Mouse (Mus musculus) thymus, adult 2 months (tissue): ENCODE data around the gene Ddx50. TPM values are rescaled to one million over a fixed set of nuclear protein-coding genes. Genes with fewer than 3 reads are reported as not detected.

Experiments used
- DNase-seq: peaks from one replicate; pipeline ENCODE4 v3.0.0; 2021
- H3K27ac ChIP-seq: fragments of 200-500 bp; 2 replicates; pipeline ENCODE4 v1.5.1; 2012; ENCODE audit warnings: low read length, control low read depth; ENCODE audit not compliant: control insufficient read depth, insufficient read depth
- H3K27me3 ChIP-seq: fragments of 200-500 bp; 2 replicates; pipeline ENCODE4 v1.6.1; 2012; ENCODE audit warnings: mild to moderate bottlenecking, low read length, moderate library complexity, mixed read lengths; ENCODE audit not compliant: control insufficient read depth, insufficient read depth
- H3K36me3 ChIP-seq: fragments of 200-500 bp; 2 replicates; pipeline ENCODE4 v1.6.1; 2012; ENCODE audit warnings: mild to moderate bottlenecking, low read length, moderate library complexity; ENCODE audit not compliant: control insufficient read depth, insufficient read depth
- H3K4me1 ChIP-seq: fragments of 200-500 bp; replicated peaks from 2 replicates; pipeline ENCODE4 v1.6.1; 2012; ENCODE audit warnings: low read length; ENCODE audit not compliant: control insufficient read depth, insufficient read depth
- H3K4me3 ChIP-seq: fragments of 200-500 bp; 2 replicates; pipeline ENCODE4 v1.5.1; 2012; ENCODE audit warnings: mild to moderate bottlenecking, low read length, control low read depth, moderate library complexity; ENCODE audit not compliant: control insufficient read depth, insufficient read depth
- CTCF ChIP-seq: fragments of 200-500 bp; IDR thresholded peaks from 2 replicates; pipeline ENCODE4 v1.5.1; 2012; ENCODE audit warnings: mild to moderate bottlenecking, control low read depth, low read length, moderate library complexity, borderline replicate concordance; ENCODE audit not compliant: control insufficient read depth, poor library complexity, insufficient read depth; ENCODE audit errors: extremely low read depth
- POLR2A ChIP-seq: fragments of 200-500 bp; IDR thresholded peaks from 2 replicates; pipeline ENCODE4 v1.6.1; 2012; ENCODE audit warnings: mild to moderate bottlenecking, low read length, control low read depth, moderate library complexity; ENCODE audit not compliant: control insufficient read depth, poor library complexity, insufficient read depth; ENCODE audit errors: extremely low read depth
- WGBS: fragments of 180-500 bp; shearing (Covaris S2); methylation state at CpG from one replicate; pipeline ENCODE4 v1.1.7; 2018; 5-methylcytosine and 5-hydroxymethylcytosine counted together
- polyA plus RNA-seq: library from polyadenylated mRNA; depleted of rRNA; stranded (reverse); fragments of >200 nt; gene quantifications from 2 replicates; pipeline ENCODE4 v1.2.3, GENCODE M21; 2012

Gene Ddx50
- polyA plus RNA-seq, 1 experiment = 13.6 TPM

DNA sequence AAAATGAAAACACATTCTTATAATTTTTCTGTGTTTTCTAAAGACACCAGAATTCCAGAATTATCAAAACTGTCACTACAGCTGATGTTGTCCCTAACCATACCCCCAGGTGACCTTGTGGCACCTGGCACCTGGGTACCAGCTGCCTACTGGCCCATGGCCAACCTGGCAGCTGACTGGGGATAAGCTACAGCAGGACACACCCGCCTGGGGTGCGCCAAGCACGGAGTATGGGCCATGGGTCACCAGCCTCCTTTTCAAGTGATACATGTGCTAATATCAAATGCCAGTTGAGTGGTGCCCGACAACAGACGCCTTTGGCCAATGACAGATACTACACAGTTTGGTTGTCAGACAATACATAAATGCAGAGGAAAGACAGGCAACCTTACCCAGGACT, 26.3 kb upstream of the Ddx50 start:
- WGBS = 84% methylated on average over 5 of the region's 5 CpGs
- H3K36me3 ChIP-seq = no peaks in the 10 kb centered on the region
- no peak for DNase-seq
- TF ChIP-seq CTCF (no peak), POLR2A (no peak)
- no peaks in the 10 kb centered on the region for H3K4me1 ChIP-seq
- H3K27ac ChIP-seq = no peak overlapping the region
- H3K4me3 ChIP-seq = no peak overlapping the region
- H3K27me3 ChIP-seq = no peaks in the 10 kb centered on the region

DNA sequence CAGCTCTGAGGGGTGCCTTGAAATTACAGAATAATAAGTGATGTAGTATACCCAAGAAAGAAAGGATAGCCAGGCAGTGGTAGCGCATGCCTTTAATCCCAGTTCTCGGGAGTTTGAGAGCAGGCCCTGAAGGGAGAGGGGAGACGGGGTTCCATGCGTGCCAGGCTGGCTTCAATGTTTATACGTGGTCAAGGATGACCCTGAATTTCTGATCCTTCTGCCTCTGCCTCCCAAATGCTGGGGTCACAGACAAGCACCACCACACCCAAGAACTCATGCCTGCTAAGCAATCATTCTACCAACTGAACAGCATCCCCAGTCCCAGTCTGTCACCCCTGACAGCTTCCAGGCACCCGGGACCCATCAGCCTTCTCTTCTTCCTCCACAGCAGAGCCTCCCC, 25.2 kb upstream of the Ddx50 start:
- H3K27ac ChIP-seq = no peak overlapping the region
- H3K4me3 ChIP-seq = no peak overlapping the region
- 96% methylated on average over 6 of the region's 6 CpGs for WGBS
- no peaks in the 10 kb centered on the region for H3K4me1 ChIP-seq
- H3K36me3 ChIP-seq = no peaks in the 10 kb centered on the region
- TF ChIP-seq POLR2A = no peak
- no peak for TF ChIP-seq CTCF
- H3K27me3 ChIP-seq = no peaks in the 10 kb centered on the region
- DNase-seq = no peak

DNA sequence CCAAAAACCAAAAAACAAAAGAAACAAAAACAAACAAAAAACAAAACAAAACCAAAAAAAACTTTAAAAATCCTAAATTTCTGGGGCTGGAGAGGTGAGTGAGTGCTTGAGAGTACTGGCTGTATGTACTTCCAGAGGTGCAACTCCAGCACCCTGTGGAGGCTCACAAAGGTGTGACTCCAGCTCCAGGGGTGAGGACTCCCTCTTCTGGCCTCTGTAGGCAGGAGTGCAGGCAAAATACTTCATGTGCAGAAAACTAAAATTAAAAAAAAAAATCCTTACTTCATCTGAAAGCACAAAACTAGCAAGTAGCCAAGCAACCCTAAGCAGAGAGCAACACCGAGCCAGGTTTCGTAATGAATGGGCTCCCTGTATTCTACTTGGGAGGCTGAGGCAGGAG, 21.3 kb upstream of the Ddx50 start:
- 99% methylated on average over 2 of the region's 2 CpGs for WGBS
- DNase-seq = no peak
- H3K27ac ChIP-seq = no peak overlapping the region

DNA sequence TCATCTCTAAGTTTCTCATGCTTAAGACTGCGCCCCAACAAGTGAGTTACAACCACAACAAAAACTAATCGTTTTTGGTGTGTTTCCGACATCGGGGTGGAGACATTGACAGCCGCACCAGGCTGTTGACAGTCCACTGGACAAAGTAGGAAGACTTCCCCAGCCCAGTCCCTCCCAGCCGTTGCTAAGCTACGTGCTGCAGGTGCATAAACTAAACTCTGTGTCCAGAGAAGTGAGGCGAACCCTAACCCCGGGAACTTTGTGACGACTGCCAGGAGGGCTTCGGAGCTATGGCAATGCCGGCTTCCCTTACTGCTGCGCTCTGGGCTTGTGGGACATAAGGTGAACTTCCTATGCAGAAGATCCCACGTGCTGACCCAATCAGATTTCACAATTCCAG, 18.2 kb upstream of the Ddx50 start:
- H3K36me3 ChIP-seq = no peaks in the 10 kb centered on the region
- H3K27ac ChIP-seq = no peak overlapping the region
- DNase-seq = no peak
- peaks cover 17% of the 10 kb centered on the region for H3K4me1 ChIP-seq
- TF ChIP-seq POLR2A (no peak), CTCF (no peak)
- H3K4me3 ChIP-seq = no peak overlapping the region
- WGBS = 91% methylated on average over 14 of the region's 14 CpGs
- no peaks in the 10 kb centered on the region for H3K27me3 ChIP-seq

More for the DNA sequence above, 21.3 kb upstream of the Ddx50 start:
- H3K36me3 ChIP-seq = no peaks in the 10 kb centered on the region
- TF ChIP-seq CTCF (no peak), POLR2A (no peak)
- H3K27me3 ChIP-seq = no peaks in the 10 kb centered on the region
- H3K4me1 ChIP-seq = no peaks in the 10 kb centered on the region
- no peak overlapping the region for H3K4me3 ChIP-seq

DNA sequence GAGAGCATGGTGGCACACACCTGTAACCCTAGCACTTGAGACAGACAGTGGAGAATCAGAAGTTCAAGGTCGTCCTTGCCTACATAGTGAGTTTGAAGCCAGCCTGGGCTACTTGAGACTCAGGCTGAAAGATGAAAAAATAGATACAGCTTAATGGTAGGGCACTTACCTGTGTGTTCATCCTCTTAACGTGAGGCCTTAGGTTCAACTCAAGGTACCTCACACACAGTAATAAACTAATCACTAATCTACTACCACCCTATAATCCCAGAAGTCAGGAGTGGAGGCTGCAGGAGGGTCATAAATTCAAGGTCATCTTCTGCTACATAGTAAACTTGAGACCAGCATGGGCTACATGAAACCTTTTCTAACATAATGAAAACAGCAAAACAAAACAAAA, 17.4 kb upstream of the Ddx50 start:
- WGBS = 98% methylated on average over 2 of the region's 2 CpGs
- H3K36me3 ChIP-seq = no peaks in the 10 kb centered on the region

DNA sequence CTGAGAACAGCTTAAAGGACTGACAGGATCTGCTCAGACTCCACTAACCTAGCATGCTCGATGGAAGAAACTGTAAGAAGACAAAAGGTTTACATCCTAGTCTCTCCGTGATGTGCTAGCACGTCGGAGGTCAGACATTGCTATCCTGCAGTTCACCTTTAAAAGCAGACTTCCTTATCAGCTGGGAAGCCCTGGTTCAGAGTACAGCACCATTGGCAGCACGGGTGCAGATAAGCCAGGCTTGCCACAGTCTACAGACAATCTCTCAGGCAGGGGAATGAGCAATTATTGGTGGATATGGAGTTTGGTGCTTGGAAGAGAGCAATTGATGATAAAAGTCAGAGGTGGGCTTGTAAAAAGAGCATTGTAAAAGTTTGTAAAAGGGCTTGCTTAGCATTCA, 17.0 kb upstream of the Ddx50 start:
- 90% methylated on average over 5 of the region's 5 CpGs for WGBS
- TF ChIP-seq POLR2A = no peak
- TF ChIP-seq CTCF = no peak
- H3K27ac ChIP-seq = no peak overlapping the region

More for the DNA sequence above, 17.4 kb upstream of the Ddx50 start:
- Histone ChIP-seq H3K4me3 (no peak overlapping the region), H3K27me3 (no peaks in the 10 kb centered on the region), H3K27ac (no peak overlapping the region), H3K4me1 (peaks cover 19% of the 10 kb centered on the region)
- DNase-seq = no peak
- TF ChIP-seq CTCF = no peak
- TF ChIP-seq POLR2A = no peak

DNA sequence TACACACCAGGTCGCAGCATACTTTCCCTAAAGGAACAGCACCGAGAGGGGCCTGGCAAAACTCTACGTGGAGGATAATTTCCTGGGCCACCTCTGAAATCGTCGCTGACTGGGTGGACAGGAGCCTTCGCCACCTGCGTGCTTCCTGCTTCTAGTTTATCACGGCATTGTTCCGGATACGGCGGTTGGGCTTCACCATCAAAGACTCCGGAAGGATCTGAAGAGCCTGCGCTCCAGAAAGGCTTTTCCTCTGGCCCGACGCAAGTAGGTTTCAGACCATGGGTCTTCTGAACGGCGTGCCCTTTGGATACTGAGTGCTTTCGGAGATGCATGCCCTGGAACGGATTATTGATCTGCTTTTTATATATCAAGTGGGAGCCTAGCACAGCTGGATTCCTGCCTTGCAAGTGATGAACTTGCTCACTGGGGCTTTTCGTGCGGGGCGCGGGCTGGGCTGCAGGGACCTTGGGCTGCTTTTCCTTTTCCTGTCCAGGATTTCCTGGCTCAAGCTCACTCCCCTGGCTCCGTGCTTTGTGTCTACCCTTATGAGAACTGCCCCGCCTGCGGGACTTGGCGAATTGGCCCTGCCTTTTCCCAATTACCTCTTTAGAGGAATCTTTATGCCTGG, 14.1 kb upstream of the Ddx50 start:
- peak overlapping the region; percentile 45 for H3K4me3 ChIP-seq
- H3K36me3 ChIP-seq = no peaks in the 10 kb centered on the region
- peaks cover 19% of the 10 kb centered on the region for H3K4me1 ChIP-seq
- peak; percentile 65 for DNase-seq
- TF ChIP-seq CTCF = no peak
- TF ChIP-seq POLR2A = peak; percentile 23; the same call in 1 of the 2 replicates
- H3K27me3 ChIP-seq = no peaks in the 10 kb centered on the region
- WGBS = 7% methylated on average over 27 of the region's 27 CpGs
- no peak overlapping the region for H3K27ac ChIP-seq

More for the DNA sequence above, 17.0 kb upstream of the Ddx50 start:
- no peak for DNase-seq
- no peak overlapping the region for H3K4me3 ChIP-seq
- H3K4me1 ChIP-seq = peaks cover 19% of the 10 kb centered on the region
- no peaks in the 10 kb centered on the region for H3K36me3 ChIP-seq
- no peaks in the 10 kb centered on the region for H3K27me3 ChIP-seq
